Mouse (Mus musculus) myocyte (in vitro differentiated cells): ENCODE results near the gene Gm20662. TPM values are rescaled to one million over a fixed set of nuclear protein-coding genes. Genes with fewer than 3 reads are reported as not detected.
A peak's percentile ranks its signal among the peaks of the same experiment; 100 is the strongest.

ENCODE experiments used
- H3K27me3 ChIP-seq: one replicate; pipeline ENCODE4 v1.6.1; 2011; ENCODE audit not compliant: control insufficient read depth, insufficient read depth, insufficient read length
- H3K36me3 ChIP-seq: one replicate; pipeline ENCODE4 v1.6.1; 2011; ENCODE audit not compliant: control insufficient read depth, insufficient read depth
- H3K4me2 ChIP-seq: one replicate; pipeline ENCODE4 v1.6.1; 2011; ENCODE audit warnings: low read depth, control low read depth
- H3K4me3 ChIP-seq: one replicate; pipeline ENCODE4 v1.5.1; 2011; ENCODE audit warnings: mild to moderate bottlenecking, control low read depth, moderate library complexity
- H3K79me2 ChIP-seq: one replicate; pipeline ENCODE4 v1.6.1; 2011; ENCODE audit not compliant: control insufficient read depth, insufficient read depth
- H3ac ChIP-seq: one replicate; pipeline ENCODE4 v1.6.1; 2011; ENCODE audit not compliant: control insufficient read depth, insufficient read length
- CEBPB ChIP-seq: IDR thresholded peaks from 2 replicates; pipeline ENCODE4 v1.6.1; 2011; ENCODE audit warnings: mild to moderate bottlenecking, moderate library complexity; ENCODE audit not compliant: poor library complexity, insufficient read depth, severe bottlenecking
- E2F4 ChIP-seq: IDR thresholded peaks from one replicate; pipeline ENCODE4 v1.6.1; 2011; ENCODE audit warnings: mild to moderate bottlenecking, control low read depth, moderate library complexity; ENCODE audit not compliant: insufficient read depth
- MAX ChIP-seq: IDR thresholded peaks from one replicate; pipeline ENCODE4 v1.6.1; 2011; ENCODE audit warnings: low read depth, mild to moderate bottlenecking, control low read depth
- MYOD1 ChIP-seq, 3 experiments: IDR thresholded peaks; one replicate each; pipeline ENCODE4 v1.6.1; 2011; ENCODE audit warnings: control low read depth in 2 of 3, low read depth in 2 of 3, mild to moderate bottlenecking in 2 of 3, moderate library complexity in 1 of 3; ENCODE audit not compliant: insufficient read length in 2 of 3, control insufficient read depth in 1 of 3
- MYOG ChIP-seq, 3 experiments: IDR thresholded peaks; one replicate each; pipeline ENCODE4 v1.6.1; 2011; ENCODE audit warnings: control low read depth in 2 of 3, low read depth in 2 of 3, mild to moderate bottlenecking in 2 of 3; ENCODE audit not compliant: insufficient read length in 2 of 3, control insufficient read depth in 1 of 3, insufficient read depth in 1 of 3
- POLR2A ChIP-seq: IDR thresholded peaks from one replicate; pipeline ENCODE4 v1.6.1; 2011; ENCODE audit warnings: low read depth, mild to moderate bottlenecking, control low read depth, moderate library complexity; ENCODE audit not compliant: insufficient read length
- POLR2AphosphoS2 ChIP-seq: IDR thresholded peaks from one replicate; pipeline ENCODE4 v1.6.1; 2011; ENCODE audit warnings: low read depth, control low read depth; ENCODE audit not compliant: insufficient read length
- REST ChIP-seq: IDR thresholded peaks from one replicate; pipeline ENCODE4 v1.6.1; 2011; ENCODE audit warnings: mild to moderate bottlenecking, control low read depth, moderate library complexity; ENCODE audit not compliant: insufficient read depth, insufficient read length
- SRF ChIP-seq: IDR thresholded peaks from one replicate; pipeline ENCODE4 v1.6.1; 2011; ENCODE audit warnings: low read depth; ENCODE audit not compliant: control insufficient read depth, insufficient read length
- TCF12 ChIP-seq: IDR thresholded peaks from one replicate; pipeline ENCODE4 v1.6.1; 2011; ENCODE audit warnings: mild to moderate bottlenecking, control low read depth; ENCODE audit not compliant: poor library complexity, insufficient read depth, severe bottlenecking
- TCF3 ChIP-seq: IDR thresholded peaks from one replicate; pipeline ENCODE4 v1.6.1; 2011; ENCODE audit warnings: low read depth, control low read depth; ENCODE audit not compliant: insufficient read length
- USF1 ChIP-seq: IDR thresholded peaks from one replicate; pipeline ENCODE4 v1.6.1; 2011; ENCODE audit warnings: low read depth, mild to moderate bottlenecking, control low read depth, moderate library complexity
- polyA plus RNA-seq: library from polyadenylated mRNA; unstranded; fragments of >200 nt; fragmentation: generic; extraction: Trizol; gene quantifications from one replicate; pipeline ENCODE4 v1.2.1, GENCODE M21; 2012; ENCODE audit warnings: missing spikeins

The Gm20662 gene
- polyA plus RNA-seq, 1 experiment = 0.82 TPM

DNA sequence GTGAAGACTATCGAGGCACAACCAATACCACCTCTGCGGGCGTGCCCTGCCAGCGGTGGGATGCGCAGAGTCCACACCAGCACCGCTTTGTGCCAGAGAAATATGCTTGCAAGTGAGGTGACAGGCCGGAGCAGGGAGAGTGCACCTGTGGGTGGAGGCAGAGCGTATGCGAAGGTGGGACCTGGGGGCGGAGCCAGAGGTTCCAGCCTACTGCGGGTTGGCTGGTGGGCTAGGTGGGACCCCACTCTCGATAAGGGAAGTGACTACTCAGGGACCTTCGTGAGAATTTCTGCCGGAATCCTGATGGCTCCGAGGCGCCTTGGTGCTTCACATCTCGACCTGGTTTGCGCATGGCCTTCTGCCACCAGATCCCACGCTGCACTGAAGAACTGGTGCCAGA, 86.4 kb downstream of the Gm20662 start:
- H3K36me3 ChIP-seq = no peaks in the 10 kb centered on the region
- H3K27me3 ChIP-seq = no peaks in the 10 kb centered on the region
- H3K79me2 ChIP-seq = peaks cover 8% of the 10 kb centered on the region
- H3K4me3 ChIP-seq = no peak overlapping the region
- no peak overlapping the region for H3ac ChIP-seq
- TF ChIP-seq REST (no peak), POLR2A (no peak), MYOG (IDR thresholded peaks at IDR 0.05; ENCODE audit: control insufficient read depth in 1 of 3, insufficient read depth in 1 of 3, insufficient read length in 2 of 3, low read depth in 2 of 3) (no peak), TCF12 (no peak)
- H3K4me2 ChIP-seq = no peak overlapping the region

- Histone ChIP-seq H3K4me3 (no peak within 1 kb of the TSS), H3ac (no peak within 1 kb of the TSS), H3K27me3 (no peaks in the 10 kb centered on the region), H3K4me2 (no peak within 1 kb of the TSS), H3K79me2 (peaks cover 8% of the 10 kb centered on the region), H3K36me3 (peaks cover under 1% of the 10 kb centered on the region)
- TF ChIP-seq POLR2A (peak; percentile 19), POLR2AphosphoS2 (peak; percentile 78), SRF (no peak)
Measured at GRCm38 (mm10) chr9:108082988-108083431, 86.9 kb downstream of the Gm20662 start, which contains the start of gene Rnf123. Gene Rnf123 (minus strand): TSS chr9:108083346.

DNA sequence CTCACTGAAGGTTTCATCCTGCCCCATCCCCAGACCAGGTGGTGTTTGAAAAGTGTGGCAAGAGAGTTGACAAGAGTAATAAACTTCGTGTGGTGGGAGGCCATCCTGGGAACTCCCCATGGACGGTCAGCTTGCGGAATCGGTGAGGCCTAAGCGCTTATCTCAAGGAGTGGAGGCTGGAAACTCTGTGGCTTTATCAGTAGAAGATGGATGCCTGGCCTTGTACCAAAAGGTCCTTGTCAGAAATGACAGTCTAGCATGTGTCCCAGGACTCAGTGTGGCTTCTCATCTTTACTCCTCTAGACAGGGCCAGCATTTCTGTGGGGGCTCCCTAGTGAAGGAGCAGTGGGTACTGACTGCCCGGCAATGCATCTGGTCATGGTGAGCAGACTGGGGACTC, 87.4 kb downstream of the Gm20662 start:
- TF ChIP-seq MYOD1 (IDR thresholded peaks at IDR 0.05; ENCODE audit: control insufficient read depth in 1 of 3, insufficient read length in 2 of 3, low read depth in 2 of 3) (no peak), POLR2A (no peak), TCF12 (no peak), CEBPB (no peak), USF1 (no peak), MAX (no peak), SRF (no peak), MYOG (IDR thresholded peaks at IDR 0.05; ENCODE audit: control insufficient read depth in 1 of 3, insufficient read depth in 1 of 3, insufficient read length in 2 of 3, low read depth in 2 of 3) (no peak), TCF3 (no peak), POLR2AphosphoS2 (no peak), E2F4 (no peak), REST (no peak)
- Histone ChIP-seq H3K36me3 (peaks cover 5% of the 10 kb centered on the region), H3K27me3 (no peaks in the 10 kb centered on the region)

GRCm38 (mm10) chr9:108085261-108085660, 89.1 kb downstream of the Gm20662 start:
- H3ac ChIP-seq = no peak overlapping the region
- no peak overlapping the region for H3K4me3 ChIP-seq
- TF ChIP-seq MYOG (IDR thresholded peaks at IDR 0.05; ENCODE audit: control insufficient read depth in 1 of 3, insufficient read depth in 1 of 3, insufficient read length in 2 of 3, low read depth in 2 of 3) = no peak
- no peak for TF ChIP-seq MAX
- TF ChIP-seq TCF3 = no peak
- no peak for TF ChIP-seq POLR2A
- no peak for TF ChIP-seq CEBPB
- no peak for TF ChIP-seq POLR2AphosphoS2
- no peak for TF ChIP-seq E2F4
- no peak for TF ChIP-seq TCF12
- TF ChIP-seq REST = no peak
- TF ChIP-seq USF1 = no peak
- no peak for TF ChIP-seq MYOD1 (IDR thresholded peaks at IDR 0.05; ENCODE audit: control insufficient read depth in 1 of 3, insufficient read length in 2 of 3, low read depth in 2 of 3)
- TF ChIP-seq SRF = no peak
- H3K79me2 ChIP-seq = no peaks in the 10 kb centered on the region
- H3K27me3 ChIP-seq = no peaks in the 10 kb centered on the region
- H3K36me3 ChIP-seq = peaks cover 5% of the 10 kb centered on the region
- H3K4me2 ChIP-seq = no peak overlapping the region

More for the DNA sequence above, 87.4 kb downstream of the Gm20662 start:
- Histone ChIP-seq H3K4me3 (no peak overlapping the region), H3K79me2 (peaks cover 4% of the 10 kb centered on the region), H3ac (no peak overlapping the region), H3K4me2 (no peak overlapping the region)

DNA sequence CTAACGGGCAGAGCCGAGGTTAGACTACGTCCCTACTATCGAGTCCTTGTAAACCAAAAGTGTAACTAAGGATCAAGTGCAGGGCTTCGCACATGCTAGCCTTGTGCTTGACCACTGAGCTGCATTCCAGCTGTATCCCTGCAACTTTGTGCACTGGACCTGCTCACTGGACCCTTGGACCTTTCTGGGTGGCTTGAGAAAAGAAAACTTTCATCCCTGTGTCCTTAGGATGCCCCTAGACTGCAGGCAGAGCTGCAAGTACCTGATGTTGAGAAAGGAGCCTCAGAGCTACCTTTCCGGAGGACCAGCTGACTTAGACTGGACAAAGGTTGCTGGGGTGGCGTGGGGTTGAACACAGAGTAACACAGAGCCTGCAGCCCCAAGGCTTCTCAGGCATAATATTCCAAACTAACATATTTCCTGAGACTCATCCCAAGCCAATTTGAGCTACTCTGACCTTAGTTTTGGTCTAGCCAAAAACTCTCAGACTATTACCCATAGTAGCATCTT, 94.5 kb downstream of the Gm20662 start:
- no peak overlapping the region for H3ac ChIP-seq
- H3K4me3 ChIP-seq = no peak overlapping the region
- peaks cover 5% of the 10 kb centered on the region for H3K36me3 ChIP-seq
- TF ChIP-seq MYOG (IDR thresholded peaks at IDR 0.05; ENCODE audit: control insufficient read depth in 1 of 3, insufficient read depth in 1 of 3, insufficient read length in 2 of 3, low read depth in 2 of 3) = no peak
- TF ChIP-seq MYOD1 (IDR thresholded peaks at IDR 0.05; ENCODE audit: control insufficient read depth in 1 of 3, insufficient read length in 2 of 3, low read depth in 2 of 3) = no peak
- TF ChIP-seq REST = no peak
- no peak for TF ChIP-seq SRF
- no peak for TF ChIP-seq E2F4
- TF ChIP-seq USF1 = no peak
- no peak for TF ChIP-seq POLR2A
- no peak for TF ChIP-seq POLR2AphosphoS2
- no peak for TF ChIP-seq TCF12
- no peak for TF ChIP-seq CEBPB
- TF ChIP-seq TCF3 = no peak
- H3K4me2 ChIP-seq = no peak overlapping the region
- no peaks in the 10 kb centered on the region for H3K79me2 ChIP-seq
- H3K27me3 ChIP-seq = no peaks in the 10 kb centered on the region
